Mouse (Mus musculus) brown adipose tissue, adult 24 weeks (tissue): Measurements from ENCODE around the gene Cdc37l1. TPM values are rescaled to one million over a fixed set of nuclear protein-coding genes. Genes with fewer than 3 reads are reported as not detected.

Experiments used
- polyA plus RNA-seq: library from polyadenylated mRNA; stranded (reverse); fragments of >200 nt; gene quantifications from 2 replicates; pipeline ENCODE4 v1.2.4, GENCODE M21; 2012; ENCODE audit not compliant: missing spikeins, insufficient read depth, insufficient read length

The Cdc37l1 gene
- polyA plus RNA-seq, 1 experiment: 28.3 TPM

Other genes starting within 250 kb of the Cdc37l1 start
- 1.6 and 3.2 TPM in 2 replicates for gene Slc1a1, start 155.3 kb upstream of the Cdc37l1 start, polyA plus RNA-seq
- 22.9 and 32.4 TPM in 2 replicates for gene Plpp6, start 26.4 kb upstream of the Cdc37l1 start, polyA plus RNA-seq
- gene 4430402I18Rik, start 22.6 kb upstream of the Cdc37l1 start, polyA plus RNA-seq: 27.9 and 41.7 TPM in 2 replicates
- 328 and 347 TPM in 2 replicates for gene Ak3, start 57.6 kb downstream of the Cdc37l1 start, polyA plus RNA-seq
- 11.7 and 12.8 TPM in 2 replicates for gene Rcl1, start 111.0 kb downstream of the Cdc37l1 start, polyA plus RNA-seq